Mouse (Mus musculus): ENCODE measurements around the gene Cipc. TPM values are rescaled to one million over a fixed set of nuclear protein-coding genes. Genes with fewer than 3 reads are reported as not detected.

The Cipc gene
- polyA plus RNA-seq, 1 experiment from 2014 or later: 3.2 TPM

- Histone ChIP-seq H3K4me1 (replicated peaks; ENCODE audit: control insufficient read depth, insufficient read depth, low read length) (no peaks in the 10 kb centered on the region), H3K27ac (ENCODE audit: low read depth, low read length) (no peak overlapping the region), H3K4me2 (replicated peaks; ENCODE audit: low read depth) (no peak overlapping the region), H3K9ac (ENCODE audit: low read depth, low read length) (no peak overlapping the region), H3K36me3 (ENCODE audit: control insufficient read depth, insufficient read depth) (no peaks in the 10 kb centered on the region), H3K4me3 (ENCODE audit: low read depth, low read length) (no peak overlapping the region), H3K27me3 (replicated peaks; ENCODE audit: control insufficient read depth, insufficient read depth, low read length) (0 out of 2 replicates have a peak, but pooled peaks cover 11% of the 10 kb centered on the region), H3K9me3 (ENCODE audit: control insufficient read depth) (no peaks in the 10 kb centered on the region)
- TF ChIP-seq CTCF (IDR thresholded peaks at IDR 0.05; ENCODE audit: low read depth): no peak
- 68% methylated on average over 9 of the region's 9 CpGs for WGBS
- no peak for ATAC-seq
Observed at GRCm38 (mm10) chr12:86938571-86938970, 8.3 kb upstream of the Cipc start.

GRCm38 (mm10) chr12:86941173-86941572, 5.7 kb upstream of the Cipc start:
- Histone ChIP-seq H3K9me3 (ENCODE audit: control insufficient read depth) (no peaks in the 10 kb centered on the region), H3K4me1 (replicated peaks; ENCODE audit: control insufficient read depth, insufficient read depth, low read length) (no peaks in the 10 kb centered on the region), H3K4me2 (replicated peaks; ENCODE audit: low read depth) (no peak overlapping the region), H3K4me3 (ENCODE audit: low read depth, low read length) (no peak overlapping the region), H3K27me3 (replicated peaks; ENCODE audit: control insufficient read depth, insufficient read depth, low read length) (0 out of 2 replicates have a peak, but pooled peaks cover 11% of the 10 kb centered on the region), H3K36me3 (ENCODE audit: control insufficient read depth, insufficient read depth) (no peaks in the 10 kb centered on the region), H3K9ac (ENCODE audit: low read depth, low read length) (no peak overlapping the region), H3K27ac (ENCODE audit: low read depth, low read length) (no peak overlapping the region)
- no peak for ATAC-seq
- no peak for TF ChIP-seq CTCF (IDR thresholded peaks at IDR 0.05; ENCODE audit: low read depth)
- WGBS: 64% methylated on average over 11 of the region's 11 CpGs

- ATAC-seq: no peak
- 63% methylated on average over 5 of the region's 5 CpGs for WGBS
- Histone ChIP-seq H3K9me3 (ENCODE audit: control insufficient read depth) (no peaks in the 10 kb centered on the region), H3K27ac (ENCODE audit: low read depth, low read length) (no peak overlapping the region), H3K4me3 (ENCODE audit: low read depth, low read length) (no peak overlapping the region), H3K4me2 (replicated peaks; ENCODE audit: low read depth) (no peak overlapping the region), H3K36me3 (ENCODE audit: control insufficient read depth, insufficient read depth) (no peaks in the 10 kb centered on the region), H3K4me1 (replicated peaks; ENCODE audit: control insufficient read depth, insufficient read depth, low read length) (0 out of 2 replicates have a peak, but pooled peaks cover 3% of the 10 kb centered on the region), H3K27me3 (replicated peaks; ENCODE audit: control insufficient read depth, insufficient read depth, low read length) (0 out of 2 replicates have a peak, but pooled peaks cover 11% of the 10 kb centered on the region), H3K9ac (ENCODE audit: low read depth, low read length) (no peak overlapping the region)
- TF ChIP-seq CTCF (IDR thresholded peaks at IDR 0.05; ENCODE audit: low read depth): no peak
Observed at GRCm38 (mm10) chr12:86941734-86942486, 4.9 kb upstream of the Cipc start.

GRCm38 (mm10) chr12:86943421-86943820, 3.4 kb upstream of the Cipc start:
- H3K4me2 ChIP-seq (replicated peaks; ENCODE audit: low read depth): no peak overlapping the region
- H3K36me3 ChIP-seq (ENCODE audit: control insufficient read depth, insufficient read depth): no peaks in the 10 kb centered on the region
- no peak for ATAC-seq
- no peaks in the 10 kb centered on the region for H3K9me3 ChIP-seq (ENCODE audit: control insufficient read depth)
- no peak overlapping the region for H3K4me3 ChIP-seq (ENCODE audit: low read depth, low read length)
- no peak overlapping the region for H3K9ac ChIP-seq (ENCODE audit: low read depth, low read length)
- H3K4me1 ChIP-seq (replicated peaks; ENCODE audit: control insufficient read depth, insufficient read depth, low read length): 0 out of 2 replicates have a peak, but pooled peaks cover 3% of the 10 kb centered on the region
- no peak overlapping the region for H3K27ac ChIP-seq (ENCODE audit: low read depth, low read length)
- TF ChIP-seq CTCF (IDR thresholded peaks at IDR 0.05; ENCODE audit: low read depth): no peak
- H3K27me3 ChIP-seq (replicated peaks; ENCODE audit: control insufficient read depth, insufficient read depth, low read length): 0 out of 2 replicates have a peak, but pooled peaks cover 14% of the 10 kb centered on the region
- WGBS: 85% methylated on average over 8 of the region's 8 CpGs

- H3K4me3 ChIP-seq (ENCODE audit: low read depth, low read length): no peak overlapping the region
- H3K9ac ChIP-seq (ENCODE audit: low read depth, low read length): no peak overlapping the region
- H3K36me3 ChIP-seq (ENCODE audit: control insufficient read depth, insufficient read depth): no peaks in the 10 kb centered on the region
- H3K27ac ChIP-seq (ENCODE audit: low read depth, low read length): no peak overlapping the region
- H3K4me2 ChIP-seq (replicated peaks; ENCODE audit: low read depth): no peak overlapping the region
- WGBS: 23% methylated on average over 4 of the region's 4 CpGs
- 0 out of 2 replicates have a peak, but pooled peaks cover 14% of the 10 kb centered on the region for H3K27me3 ChIP-seq (replicated peaks; ENCODE audit: control insufficient read depth, insufficient read depth, low read length)
- 0 out of 2 replicates have a peak, but pooled peaks cover 3% of the 10 kb centered on the region for H3K4me1 ChIP-seq (replicated peaks; ENCODE audit: control insufficient read depth, insufficient read depth, low read length)
- no peaks in the 10 kb centered on the region for H3K9me3 ChIP-seq (ENCODE audit: control insufficient read depth)
- ATAC-seq: no peak
- TF ChIP-seq CTCF (IDR thresholded peaks at IDR 0.05; ENCODE audit: low read depth): peak; percentile 86
Observed at GRCm38 (mm10) chr12:86945126-86945525, 1.7 kb upstream of the Cipc start.

- no peak for ATAC-seq
- WGBS: under 1% methylated on average over 17 of the region's 17 CpGs
- H3K36me3 ChIP-seq (ENCODE audit: control insufficient read depth, insufficient read depth): no peaks in the 10 kb centered on the region
- TF ChIP-seq CTCF (IDR thresholded peaks at IDR 0.05; ENCODE audit: low read depth): no peak
- peak overlapping the region; percentile 93 for H3K27ac ChIP-seq (ENCODE audit: low read depth, low read length)
- H3K4me2 ChIP-seq (replicated peaks; ENCODE audit: low read depth): peak overlapping the region; percentile 79
- 0 out of 2 replicates have a peak, but pooled peaks cover 3% of the 10 kb centered on the region for H3K4me1 ChIP-seq (replicated peaks; ENCODE audit: control insufficient read depth, insufficient read depth, low read length)
- H3K9me3 ChIP-seq (ENCODE audit: control insufficient read depth): no peaks in the 10 kb centered on the region
- peak overlapping the region; percentile 60 for H3K4me3 ChIP-seq (ENCODE audit: low read depth, low read length)
- H3K9ac ChIP-seq (ENCODE audit: low read depth, low read length): peak overlapping the region; percentile 52
- H3K27me3 ChIP-seq (replicated peaks; ENCODE audit: control insufficient read depth, insufficient read depth, low read length): peaks cover 19% of the 10 kb centered on the region; the same call in 1 of the 2 replicates
Observed at GRCm38 (mm10) chr12:86946301-86946781, 502 bp upstream of the Cipc start.

All from intestine, postnatal 0 days (tissue).